10 mouse cellular contexts compared by ENCODE assay signal in genomic region chr4:152286183-152286582, GRCm38 (mm10). TPM values are rescaled to one million over a fixed set of nuclear protein-coding genes. Genes with fewer than 3 reads are reported as not detected.
A peak's percentile ranks its signal among the peaks of the same experiment; 100 is the strongest.
DNase-seq lines count a peak whose midpoint lies in the region; ATAC-seq lines count a peak whose summit lies in the region.
"Had no signal": no experiment of that assay in that cellular context is flagged by ENCODE, and none has a peak within 500 bp of the region (broad histone marks: within the 10 kb centered on the region; RNA-seq: fewer than 3 reads in every experiment).

No protein-coding gene starts in this region.

- WGBS in kidney, embryonic 14.5 days, result 4% methylated on average over 32 of the region's 32 CpGs
- 2% methylated on average over 32 of the region's 32 CpGs for WGBS in hindbrain, embryonic 11.5 days
- WGBS in midbrain, embryonic 13.5 days, result 1% methylated on average over 31 of the region's 32 CpGs

- H3K9me3 ChIP-seq in kidney, embryonic 14.5 days (ENCODE audit: control insufficient read depth, low read length), result no peaks in the 10 kb centered on the region
- no peaks in the 10 kb centered on the region for H3K9me3 ChIP-seq in hindbrain, embryonic 11.5 days (ENCODE audit: control insufficient read depth, low read length)
- H3K9me3 ChIP-seq in midbrain, embryonic 13.5 days, result no peaks in the 10 kb centered on the region
- H3K9me3 ChIP-seq: megakaryocyte, embryonic 14.5 days had no signal

- DNase-seq in kidney, adult 9 months, result no peak
- peak; percentile 80 for DNase-seq in ZHBTc4 (ENCODE audit: low read depth, low spot score)
- DNase-seq in hindbrain, embryonic 11.5 days (ENCODE audit: low spot score), result peak; percentile 69
- DNase-seq in layer of hippocampus, adult 18-20 months (ENCODE audit: low spot score in 2 of 2), result no peak
- DNase-seq in ovary, adult 18-20 months (ENCODE audit: low spot score), result no peak
- no peak for DNase-seq in cerebellum, adult 9-10 months

- ATAC-seq in kidney, embryonic 14.5 days (ENCODE audit: low FRiP score, low TSS enrichment), result no peak
- peak; percentile 17 for ATAC-seq in hindbrain, embryonic 11.5 days (ENCODE audit: low FRiP score)
- peak; percentile 11 for ATAC-seq in midbrain, embryonic 13.5 days

- no peaks in the 10 kb centered on the region for H3K36me3 ChIP-seq in kidney, embryonic 14.5 days (ENCODE audit: control insufficient read depth, insufficient read depth, low read length)
- H3K36me3 ChIP-seq in hindbrain, embryonic 11.5 days (ENCODE audit: control insufficient read depth, insufficient read depth, low read length), result no peaks in the 10 kb centered on the region
- H3K36me3 ChIP-seq in midbrain, embryonic 13.5 days, result no peaks in the 10 kb centered on the region

- peaks cover 15% of the 10 kb centered on the region for H3K4me1 ChIP-seq in kidney, embryonic 14.5 days (ENCODE audit: control insufficient read depth, insufficient read depth, low read length)
- H3K4me1 ChIP-seq in hindbrain, embryonic 11.5 days (replicated peaks; ENCODE audit: control insufficient read depth, insufficient read depth, low read length), result peaks cover 32% of the 10 kb centered on the region
- peaks cover 58% of the 10 kb centered on the region for H3K4me1 ChIP-seq in midbrain, embryonic 13.5 days (replicated peaks)

- peak overlapping the region; percentile 8; the same call in 1 of the 2 replicates for H3K4me3 ChIP-seq in kidney, embryonic 14.5 days (ENCODE audit: low read length)
- peak overlapping the region; percentile 23 for H3K4me3 ChIP-seq in hindbrain, embryonic 11.5 days (ENCODE audit: low read depth, low read length)
- peak overlapping the region; percentile 34 for H3K4me3 ChIP-seq in midbrain, embryonic 13.5 days (replicated peaks)

- no peak overlapping the region for H3K9ac ChIP-seq in kidney, embryonic 14.5 days (ENCODE audit: low read depth, low read length)
- no peak overlapping the region for H3K9ac ChIP-seq in hindbrain, embryonic 11.5 days (ENCODE audit: low read depth, low read length)
- H3K9ac ChIP-seq in midbrain, embryonic 13.5 days (replicated peaks), result peak overlapping the region; percentile 56

- peaks cover 89% of the 10 kb centered on the region for H3K27me3 ChIP-seq in kidney, embryonic 14.5 days (ENCODE audit: control insufficient read depth, insufficient read depth, low read length)
- H3K27me3 ChIP-seq in hindbrain, embryonic 11.5 days (ENCODE audit: control insufficient read depth, insufficient read depth, low read length), result peaks cover 90% of the 10 kb centered on the region
- peaks cover 97% of the 10 kb centered on the region for H3K27me3 ChIP-seq in midbrain, embryonic 13.5 days
- H3K27me3 ChIP-seq: Patski had no signal

- peak overlapping the region; percentile 15 for H3K4me2 ChIP-seq in kidney, embryonic 14.5 days (replicated peaks; ENCODE audit: low read depth, low read length)
- H3K4me2 ChIP-seq in hindbrain, embryonic 11.5 days (replicated peaks; ENCODE audit: low read depth, low read length), result peak overlapping the region; percentile 52
- H3K4me2 ChIP-seq in midbrain, embryonic 13.5 days (replicated peaks), result peak overlapping the region; percentile 57

- no peak overlapping the region for H3K27ac ChIP-seq in kidney, embryonic 14.5 days (ENCODE audit: low read depth, low read length)
- no peak overlapping the region for H3K27ac ChIP-seq in hindbrain, embryonic 11.5 days (ENCODE audit: low read depth, low read length)
- no peak overlapping the region for H3K27ac ChIP-seq in midbrain, embryonic 13.5 days

RNA-seq across cellular contexts. Expression of gene Hes3, which starts 5.3 kb away (rescaled TPM):
- not detected in 2 replicates for polyA plus RNA-seq in kidney, embryonic 14.5 days (2014; fragmentation: Nextera tagmentation; extraction: Ambion mirVana)
- 2.9 and 3.5 TPM in 2 replicates for polyA plus RNA-seq in hindbrain, embryonic 11.5 days (2014; fragmentation: Nextera tagmentation; extraction: Ambion mirVana)
- polyA plus RNA-seq in midbrain, embryonic 13.5 days (2015; fragmentation: Nextera tagmentation; extraction: Ambion mirVana), result 1.4 and 2.5 TPM in 2 replicates
- total RNA-seq in layer of hippocampus, adult 18-20 months (2021), result not detected

RNA-seq across cellular contexts. Expression of gene Icmt, which starts 10.8 kb away (rescaled TPM):
- polyA plus RNA-seq in kidney, embryonic 14.5 days (2014; fragmentation: Nextera tagmentation; extraction: Ambion mirVana), result 14.7 and 28.1 TPM in 2 replicates
- polyA plus RNA-seq in hindbrain, embryonic 11.5 days (2014; fragmentation: Nextera tagmentation; extraction: Ambion mirVana), result 17.4 and 20.6 TPM in 2 replicates
- polyA plus RNA-seq in midbrain, embryonic 13.5 days (2015; fragmentation: Nextera tagmentation; extraction: Ambion mirVana), result 18.1 and 19.0 TPM in 2 replicates
- total RNA-seq in layer of hippocampus, adult 18-20 months (2021), result 10 to 100 TPM; 41.6 to 45.4 TPM

RNA-seq across cellular contexts. Expression of gene Gpr153, which starts 12.2 kb away (rescaled TPM):
- polyA plus RNA-seq in kidney, embryonic 14.5 days (2014; fragmentation: Nextera tagmentation; extraction: Ambion mirVana), result 7.5 and 9.1 TPM in 2 replicates
- 8.7 and 9.5 TPM in 2 replicates for polyA plus RNA-seq in hindbrain, embryonic 11.5 days (2014; fragmentation: Nextera tagmentation; extraction: Ambion mirVana)
- polyA plus RNA-seq in midbrain, embryonic 13.5 days (2015; fragmentation: Nextera tagmentation; extraction: Ambion mirVana), result 6.0 and 8.1 TPM in 2 replicates
- 1 to 10 TPM; 5.0 to 6.5 TPM for total RNA-seq in layer of hippocampus, adult 18-20 months (2021)

RNA-seq across cellular contexts. Expression of gene Rnf207, which starts 32.6 kb away (rescaled TPM):
- 1.1 TPM in 2 replicates for polyA plus RNA-seq in kidney, embryonic 14.5 days (2014; fragmentation: Nextera tagmentation; extraction: Ambion mirVana)
- 1.5 and 1.6 TPM in 2 replicates for polyA plus RNA-seq in hindbrain, embryonic 11.5 days (2014; fragmentation: Nextera tagmentation; extraction: Ambion mirVana)
- 4.7 TPM in 2 replicates for polyA plus RNA-seq in midbrain, embryonic 13.5 days (2015; fragmentation: Nextera tagmentation; extraction: Ambion mirVana)
- 10 to 100 TPM in 1 of 2 experiments, 1 to 10 TPM in 1; 8.1 to 10.2 TPM for total RNA-seq in layer of hippocampus, adult 18-20 months (2021)

RNA-seq across cellular contexts. Expression of gene Rpl22, which starts 39.4 kb away (rescaled TPM):
- polyA plus RNA-seq in kidney, embryonic 14.5 days (2014; fragmentation: Nextera tagmentation; extraction: Ambion mirVana), result 475 and 692 TPM in 2 replicates
- polyA plus RNA-seq in hindbrain, embryonic 11.5 days (2014; fragmentation: Nextera tagmentation; extraction: Ambion mirVana), result 304 and 330 TPM in 2 replicates
- polyA plus RNA-seq in midbrain, embryonic 13.5 days (2015; fragmentation: Nextera tagmentation; extraction: Ambion mirVana), result 213 and 217 TPM in 2 replicates
- total RNA-seq in layer of hippocampus, adult 18-20 months (2021), result 100 to 1,000 TPM; 204 to 205 TPM

Comparison
In these comparisons a context has a peak if more than half of its experiments do, and no peak if none do; other contexts are left out.
1. DNase-seq: peak in ZHBTc4 (single experiment) and hindbrain, embryonic 11.5 days (single experiment); none in kidney, adult 9 months (single experiment), layer of hippocampus, adult 18-20 months (0 of 2), ovary, adult 18-20 months (single experiment) and cerebellum, adult 9-10 months (single experiment).
2. Peak in every context shown above with its lines, with median percentiles within 50 percentile points of each other: H3K4me2 ChIP-seq and H3K4me3 ChIP-seq.